Mouse (Mus musculus) olfactory bulb, adult 2 months (tissue): ENCODE measurements at regions not wholly inside any gene's neighbourhood (a gene's known extent, or its start where the extent isn't known, plus 50 kb on each side); places are given as distances from the start of the nearest gene placed in this dataset.

Experiments
- CTCF ChIP-seq: fragments of 200-500 bp; IDR thresholded peaks from 2 replicates; pipeline ENCODE4 v1.5.1; 2012; ENCODE audit warnings: low read depth, mild to moderate bottlenecking, low read length, moderate library complexity; ENCODE audit not compliant: insufficient read depth
- POLR2A ChIP-seq: fragments of 200-500 bp; IDR thresholded peaks from 2 replicates; pipeline ENCODE4 v1.6.1; 2012; ENCODE audit warnings: mild to moderate bottlenecking, low read depth, low read length, moderate library complexity; ENCODE audit not compliant: insufficient read depth

DNA sequence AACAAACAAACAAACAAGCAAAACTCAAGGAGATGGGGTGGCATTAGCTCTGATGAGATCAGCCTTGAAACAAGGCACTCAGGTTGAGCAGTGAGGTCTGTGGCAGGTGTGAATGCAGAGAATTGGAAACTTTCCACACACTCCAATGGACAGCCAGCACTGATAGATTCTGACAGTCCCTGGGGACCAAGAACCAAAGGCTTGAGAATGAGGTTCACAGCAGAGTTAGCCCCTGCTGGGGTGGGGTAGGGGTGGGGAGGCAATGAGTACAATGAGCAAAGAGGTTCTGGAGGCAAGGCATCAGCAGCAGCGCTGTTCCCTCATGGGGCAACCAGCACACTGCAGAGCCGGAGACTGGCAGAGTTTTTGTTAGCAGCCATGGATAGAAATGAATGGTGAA, 220.5 kb upstream of the Sp4 start:
- TF ChIP-seq CTCF (no peak), POLR2A (no peak)
